Mouse (Mus musculus) CH12.LX (cell line): ENCODE measurements around the gene B3gnt6.

Experiments
- CTCF ChIP-seq, 2 experiments: IDR thresholded peaks in 1 of 2; conservative IDR thresholded peaks in 1 of 2; 2 replicates each; pipeline ENCODE4 v1.5.1; 2011 to 2012; ENCODE audit warnings: low read depth in 2 of 2, low read length in 2 of 2, improper control_type of control experiment in 1 of 2, inconsistent platforms in 1 of 2, mild to moderate bottlenecking in 1 of 2, moderate library complexity in 1 of 2
- E2F4 ChIP-seq: IDR thresholded peaks from 2 replicates; pipeline ENCODE4 v1.6.1; 2011; ENCODE audit warnings: low read depth, low read length, improper control_type of control experiment; ENCODE audit not compliant: insufficient replicate concordance
- EP300 ChIP-seq: IDR thresholded peaks from 2 replicates; pipeline ENCODE4 v1.6.1; 2011; ENCODE audit warnings: low read length, improper control_type of control experiment
- ETS1 ChIP-seq: conservative IDR thresholded peaks from 2 replicates; pipeline ENCODE4 v1.6.1; 2012; ENCODE audit warnings: low read depth, mild to moderate bottlenecking, inconsistent platforms, low read length, improper control_type of control experiment, moderate library complexity
- GABPA ChIP-seq: IDR thresholded peaks from 2 replicates; pipeline ENCODE4 v1.6.1; 2012; ENCODE audit warnings: low read depth, low read length, improper control_type of control experiment, inconsistent platforms; ENCODE audit not compliant: insufficient replicate concordance
- MXI1 ChIP-seq: IDR thresholded peaks from 2 replicates; pipeline ENCODE4 v1.6.1; 2011; ENCODE audit warnings: mild to moderate bottlenecking, low read depth, low read length, improper control_type of control experiment
- POLR2AphosphoS2 ChIP-seq: IDR thresholded peaks from 2 replicates; pipeline ENCODE4 v1.6.1; 2011; ENCODE audit warnings: low read depth, low read length, improper control_type of control experiment
- SMC3 ChIP-seq: IDR thresholded peaks from 2 replicates; pipeline ENCODE4 v1.6.1; 2011; ENCODE audit warnings: low read depth, low read length, improper control_type of control experiment
- USF1 ChIP-seq: IDR thresholded peaks from 2 replicates; pipeline ENCODE4 v1.6.1; 2014; ENCODE audit warnings: low read depth, mild to moderate bottlenecking, inconsistent platforms, low read length, improper control_type of control experiment
- USF2 ChIP-seq: conservative IDR thresholded peaks from 2 replicates; pipeline ENCODE4 v1.6.1; 2011; ENCODE audit warnings: low read depth, low read length, improper control_type of control experiment

DNA sequence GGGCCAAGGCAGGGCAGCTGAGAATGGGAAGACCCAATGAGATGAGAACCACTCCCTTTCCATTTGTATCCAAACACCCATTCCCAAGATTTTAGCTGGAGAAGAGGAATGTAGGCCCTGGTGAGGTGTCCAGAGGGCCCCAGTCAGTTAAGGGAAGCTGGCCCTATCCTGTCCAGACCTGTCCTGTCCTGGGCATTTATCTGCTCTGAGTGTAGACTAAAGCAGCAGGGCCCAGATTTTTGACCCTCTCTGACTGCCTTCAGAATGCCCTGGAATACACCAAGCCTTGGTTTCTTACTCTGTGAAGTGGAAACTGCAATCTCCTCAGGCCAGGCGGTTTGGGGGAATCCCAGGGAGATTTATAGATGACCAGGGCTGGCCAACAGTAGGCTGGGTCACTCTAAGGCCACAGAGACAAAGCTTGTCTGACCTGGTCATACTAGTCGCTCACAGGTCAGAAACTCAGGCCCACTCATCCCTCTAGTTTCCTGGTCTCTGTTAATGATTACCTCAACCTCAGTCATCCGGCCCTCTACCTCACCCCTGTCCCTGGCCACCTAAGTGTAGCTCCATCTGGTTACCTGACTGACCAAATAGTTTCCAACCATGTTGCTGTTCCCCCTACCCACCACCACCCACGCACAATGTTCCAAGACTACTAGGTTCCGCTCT is 20.6 kb downstream of the B3gnt6 start:
- TF ChIP-seq E2F4 = no peak
- TF ChIP-seq ETS1 = no peak
- no peak for TF ChIP-seq EP300
- TF ChIP-seq GABPA = no peak
- no peak for TF ChIP-seq SMC3
- no peak for TF ChIP-seq USF1
- TF ChIP-seq USF2 = no peak
- TF ChIP-seq MXI1 = no peak
- no peak for TF ChIP-seq CTCF (conservative IDR thresholded peaks at IDR 0.05 in 1 of 2, IDR thresholded peaks at IDR 0.05 in 1 of 2; ENCODE audit: low read depth in 2 of 2, low read length in 2 of 2)
- TF ChIP-seq POLR2AphosphoS2 = no peak
